Mouse (Mus musculus): ENCODE measurements around the gene Ttpal. TPM values are rescaled to one million over a fixed set of nuclear protein-coding genes. Genes with fewer than 3 reads are reported as not detected.
A peak's percentile ranks its signal among the peaks of the same experiment; 100 is the strongest.

Gene Ttpal
- polyA plus RNA-seq, 1 experiment = 1.2 TPM

- Histone ChIP-seq H3K9me3 (ENCODE audit: control insufficient read depth, low read length) (no peaks in the 10 kb centered on the region), H3K4me3 (replicated peaks) (no peak overlapping the region), H3K36me3 (ENCODE audit: control insufficient read depth) (no peaks in the 10 kb centered on the region), H3K27me3 (ENCODE audit: control insufficient read depth) (no peaks in the 10 kb centered on the region), H3K4me1 (ENCODE audit: control insufficient read depth) (peaks cover 19% of the 10 kb centered on the region)
- TF ChIP-seq GATA1 (IDR thresholded peaks at IDR 0.05; ENCODE audit: low read length) = no peak
- TF ChIP-seq TAL1 (IDR thresholded peaks at IDR 0.05; ENCODE audit: low read length) = no peak
Observed at GRCm38 (mm10) chr2:163597661-163598060, 4.5 kb upstream of the Ttpal start.

DNA sequence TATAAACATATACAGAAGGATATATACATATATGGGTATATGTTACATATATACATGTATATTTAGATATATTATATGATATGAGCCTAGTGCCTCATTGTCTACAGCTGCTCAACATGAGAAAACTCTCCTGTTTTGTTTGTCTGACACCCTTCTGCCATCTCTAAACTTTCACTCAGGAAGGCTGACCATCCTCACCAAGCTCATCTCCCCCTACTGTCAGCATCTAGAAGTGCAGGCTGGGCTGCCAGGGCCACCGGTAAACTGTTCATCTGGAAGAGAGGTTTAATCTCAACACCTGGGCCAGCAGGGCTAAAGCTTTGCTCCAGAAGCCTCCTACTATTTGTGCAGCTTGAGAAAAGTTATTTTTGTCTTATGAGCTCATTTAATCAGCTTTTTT is 2.9 kb upstream of the Ttpal start:
- Histone ChIP-seq H3K4me1 (ENCODE audit: control insufficient read depth) (peaks cover 32% of the 10 kb centered on the region), H3K9me3 (ENCODE audit: control insufficient read depth, low read length) (no peaks in the 10 kb centered on the region), H3K36me3 (ENCODE audit: control insufficient read depth) (no peaks in the 10 kb centered on the region), H3K4me3 (replicated peaks) (no peak overlapping the region), H3K27me3 (ENCODE audit: control insufficient read depth) (no peaks in the 10 kb centered on the region)
- TF ChIP-seq GATA1 (IDR thresholded peaks at IDR 0.05; ENCODE audit: low read length) = no peak
- no peak for TF ChIP-seq TAL1 (IDR thresholded peaks at IDR 0.05; ENCODE audit: low read length)

DNA sequence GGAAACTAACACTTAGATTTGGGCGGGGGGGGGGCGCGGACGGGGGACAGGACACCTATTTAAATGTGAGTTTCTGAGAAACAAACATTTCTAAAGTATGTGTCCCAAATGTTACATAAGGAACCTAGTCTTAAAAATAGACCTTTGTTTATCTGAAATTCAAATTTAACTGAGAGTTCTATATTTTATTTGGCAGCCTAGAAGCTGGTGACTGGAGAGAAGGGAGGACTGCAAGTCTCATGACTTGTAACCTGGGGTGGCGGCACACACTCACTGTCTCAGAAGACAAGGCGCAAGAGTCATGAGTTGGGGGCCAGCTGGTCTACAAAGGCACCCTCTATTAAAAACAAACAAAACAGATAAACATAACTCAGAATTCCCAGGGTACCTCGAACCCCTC is 1.0 kb upstream of the Ttpal start:
- H3K4me1 ChIP-seq (ENCODE audit: control insufficient read depth) = peaks cover 48% of the 10 kb centered on the region
- TF ChIP-seq GATA1 (IDR thresholded peaks at IDR 0.05; ENCODE audit: low read length) (no peak), TAL1 (IDR thresholded peaks at IDR 0.05; ENCODE audit: low read length) (no peak)
- H3K4me3 ChIP-seq (replicated peaks) = no peak overlapping the region
- H3K9me3 ChIP-seq (ENCODE audit: control insufficient read depth, low read length) = no peaks in the 10 kb centered on the region
- H3K27me3 ChIP-seq (ENCODE audit: control insufficient read depth) = no peaks in the 10 kb centered on the region
- peaks cover 5% of the 10 kb centered on the region for H3K36me3 ChIP-seq (ENCODE audit: control insufficient read depth)

DNA sequence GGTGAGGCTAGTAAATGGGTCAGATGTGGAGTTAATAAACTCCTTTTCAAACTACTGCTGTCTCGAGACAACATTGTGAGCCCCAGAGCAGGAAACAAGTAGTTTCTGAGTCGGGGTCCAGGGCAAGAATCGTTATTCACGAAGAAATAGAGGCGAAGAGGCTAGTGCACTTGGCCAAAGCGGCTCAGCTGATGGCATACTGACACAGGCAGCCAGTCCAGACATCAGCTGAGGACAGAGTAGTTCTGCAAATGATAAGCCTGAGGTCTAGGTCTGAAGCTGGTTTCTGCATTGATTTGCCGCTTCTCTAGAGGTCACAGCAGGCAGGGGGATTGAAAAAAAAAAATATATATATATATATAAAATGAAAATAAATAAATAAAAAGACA is 408 bp upstream of the Ttpal start:
- Histone ChIP-seq H3K27me3 (ENCODE audit: control insufficient read depth) (no peaks in the 10 kb centered on the region), H3K9me3 (ENCODE audit: control insufficient read depth, low read length) (no peaks in the 10 kb centered on the region), H3K36me3 (ENCODE audit: control insufficient read depth) (peaks cover 7% of the 10 kb centered on the region), H3K4me1 (ENCODE audit: control insufficient read depth) (peaks cover 54% of the 10 kb centered on the region), H3K4me3 (replicated peaks) (peak overlapping the region; percentile 92)
- TF ChIP-seq TAL1 (IDR thresholded peaks at IDR 0.05; ENCODE audit: low read length) = no peak
- no peak for TF ChIP-seq GATA1 (IDR thresholded peaks at IDR 0.05; ENCODE audit: low read length)

DNA sequence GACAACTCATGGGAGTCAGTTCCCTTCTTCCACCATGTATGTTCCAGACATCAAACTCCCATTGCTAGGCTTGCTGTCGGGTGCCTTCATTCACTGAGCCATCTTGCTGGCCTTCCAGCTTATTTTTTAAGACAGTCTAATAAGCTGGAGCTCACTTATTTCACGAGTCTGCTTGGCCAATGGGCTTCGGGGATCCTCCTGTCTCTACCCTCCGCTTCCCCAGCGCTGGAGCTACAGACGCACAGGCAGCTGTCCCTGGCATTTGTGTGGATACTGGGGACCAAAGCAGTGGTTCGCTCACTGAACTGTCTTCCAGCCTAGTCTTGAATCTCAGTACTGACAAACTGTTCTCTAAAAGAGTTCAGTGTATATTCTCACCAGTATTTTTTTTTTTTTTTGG is 4.0 kb downstream of the Ttpal start:
- Histone ChIP-seq H3K4me1 (ENCODE audit: control insufficient read depth) (peaks cover 69% of the 10 kb centered on the region), H3K36me3 (ENCODE audit: control insufficient read depth) (peaks cover 47% of the 10 kb centered on the region), H3K4me3 (replicated peaks) (no peak overlapping the region), H3K9me3 (ENCODE audit: control insufficient read depth, low read length) (no peaks in the 10 kb centered on the region), H3K27me3 (ENCODE audit: control insufficient read depth) (no peaks in the 10 kb centered on the region)
- TF ChIP-seq TAL1 (IDR thresholded peaks at IDR 0.05; ENCODE audit: low read length) (no peak), GATA1 (IDR thresholded peaks at IDR 0.05; ENCODE audit: low read length) (no peak)

GRCm38 (mm10) chr2:163608008-163608407 is 5.9 kb downstream of the Ttpal start:
- no peak overlapping the region for H3K4me3 ChIP-seq (replicated peaks)
- TF ChIP-seq GATA1 (IDR thresholded peaks at IDR 0.05; ENCODE audit: low read length) (no peak), TAL1 (IDR thresholded peaks at IDR 0.05; ENCODE audit: low read length) (no peak)
- no peaks in the 10 kb centered on the region for H3K9me3 ChIP-seq (ENCODE audit: control insufficient read depth, low read length)
- H3K27me3 ChIP-seq (ENCODE audit: control insufficient read depth) = no peaks in the 10 kb centered on the region
- peaks cover 65% of the 10 kb centered on the region for H3K36me3 ChIP-seq (ENCODE audit: control insufficient read depth)
- H3K4me1 ChIP-seq (ENCODE audit: control insufficient read depth) = peaks cover 51% of the 10 kb centered on the region

GRCm38 (mm10) chr2:163609281-163609975 is 7.3 kb downstream of the Ttpal start:
- no peaks in the 10 kb centered on the region for H3K9me3 ChIP-seq (ENCODE audit: control insufficient read depth, low read length)
- peaks cover 79% of the 10 kb centered on the region for H3K36me3 ChIP-seq (ENCODE audit: control insufficient read depth)
- TF ChIP-seq TAL1 (IDR thresholded peaks at IDR 0.05; ENCODE audit: low read length) = no peak
- no peak overlapping the region for H3K4me3 ChIP-seq (replicated peaks)
- no peaks in the 10 kb centered on the region for H3K27me3 ChIP-seq (ENCODE audit: control insufficient read depth)
- H3K4me1 ChIP-seq (ENCODE audit: control insufficient read depth) = peaks cover 39% of the 10 kb centered on the region

DNA sequence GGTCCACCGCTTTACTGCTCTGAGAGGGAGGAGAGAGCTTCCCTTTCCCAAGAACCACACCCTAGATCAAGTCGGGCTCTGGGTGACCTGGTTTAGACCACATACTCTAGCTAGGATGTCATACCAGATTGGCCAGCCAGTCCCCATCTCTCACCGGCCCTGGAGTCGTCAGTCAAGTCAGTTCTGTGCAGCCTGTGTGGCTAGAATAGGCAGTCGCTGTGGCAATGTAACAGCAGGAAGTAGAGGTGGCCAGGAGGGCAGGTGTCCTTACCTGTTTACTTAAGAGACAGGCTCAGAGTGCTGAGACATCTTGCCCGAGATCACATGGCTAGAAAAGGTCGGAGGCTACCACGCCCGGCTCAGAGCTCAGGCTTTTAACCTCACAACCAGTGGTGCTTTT is 9.1 kb downstream of the Ttpal start:
- peaks cover 91% of the 10 kb centered on the region for H3K36me3 ChIP-seq (ENCODE audit: control insufficient read depth)
- no peaks in the 10 kb centered on the region for H3K27me3 ChIP-seq (ENCODE audit: control insufficient read depth)

DNA sequence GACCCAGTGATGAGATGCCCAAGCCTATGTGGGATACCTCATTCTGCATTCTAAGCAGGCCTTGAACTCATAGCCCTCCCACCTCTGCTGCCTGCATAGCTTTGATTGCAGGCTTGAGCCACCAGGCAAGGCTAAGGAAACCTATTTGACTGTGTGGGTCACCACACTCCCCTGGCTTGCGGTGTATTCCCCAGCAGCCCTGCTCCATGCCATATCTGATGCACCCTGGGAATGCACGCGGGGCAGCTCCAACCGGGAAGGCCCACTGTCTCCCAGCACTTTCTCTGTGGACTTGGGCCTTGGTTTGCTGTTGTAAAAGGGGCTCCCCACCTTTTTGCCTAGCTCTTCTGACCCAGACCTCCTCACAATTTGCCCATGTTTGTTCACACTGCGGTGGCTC is 11.1 kb downstream of the Ttpal start:
- peaks cover 6% of the 10 kb centered on the region for H3K4me1 ChIP-seq (ENCODE audit: control insufficient read depth)
- H3K4me3 ChIP-seq (replicated peaks) = no peak overlapping the region
- H3K27me3 ChIP-seq (ENCODE audit: control insufficient read depth) = no peaks in the 10 kb centered on the region
- TF ChIP-seq GATA1 (IDR thresholded peaks at IDR 0.05; ENCODE audit: low read length) = no peak
- TF ChIP-seq TAL1 (IDR thresholded peaks at IDR 0.05; ENCODE audit: low read length) = no peak
- no peaks in the 10 kb centered on the region for H3K9me3 ChIP-seq (ENCODE audit: control insufficient read depth, low read length)
- H3K36me3 ChIP-seq (ENCODE audit: control insufficient read depth) = peaks cover 95% of the 10 kb centered on the region

More for the DNA sequence above, 9.1 kb downstream of the Ttpal start:
- Histone ChIP-seq H3K4me1 (ENCODE audit: control insufficient read depth) (peaks cover 24% of the 10 kb centered on the region), H3K9me3 (ENCODE audit: control insufficient read depth, low read length) (no peaks in the 10 kb centered on the region), H3K4me3 (replicated peaks) (no peak overlapping the region)
- TF ChIP-seq TAL1 (IDR thresholded peaks at IDR 0.05; ENCODE audit: low read length) = no peak
- no peak for TF ChIP-seq GATA1 (IDR thresholded peaks at IDR 0.05; ENCODE audit: low read length)

GRCm38 (mm10) chr2:163613990-163614389 is 11.9 kb downstream of the Ttpal start:
- Histone ChIP-seq H3K36me3 (ENCODE audit: control insufficient read depth) (peaks cover 99% of the 10 kb centered on the region), H3K4me3 (replicated peaks) (no peak overlapping the region), H3K9me3 (ENCODE audit: control insufficient read depth, low read length) (no peaks in the 10 kb centered on the region), H3K27me3 (ENCODE audit: control insufficient read depth) (no peaks in the 10 kb centered on the region), H3K4me1 (ENCODE audit: control insufficient read depth) (peaks cover 3% of the 10 kb centered on the region)
- TF ChIP-seq GATA1 (IDR thresholded peaks at IDR 0.05; ENCODE audit: low read length) = no peak
